ENCODE assay signal across 9 mouse cellular contexts in genomic region chr2:54085430-54086087, GRCm38 (mm10). TPM values are rescaled to one million over a fixed set of nuclear protein-coding genes. Genes with fewer than 3 reads are reported as not detected.
DNase-seq lines count a peak whose midpoint lies in the region; ATAC-seq lines count a peak whose summit lies in the region.
"Had no signal": no experiment of that assay in that cellular context is flagged by ENCODE, and none has a peak within 500 bp of the region (broad histone marks: within the 10 kb centered on the region; RNA-seq: fewer than 3 reads in every experiment).

TSS of gene Rprm (minus strand) at chr2:54085552.

- H3K4me3 ChIP-seq in hindbrain, embryonic 12.5 days = peak within 1 kb of the TSS; percentile 55
- H3K4me3 ChIP-seq in lung, embryonic 16.5 days (ENCODE audit: low read length) = peak within 1 kb of the TSS; percentile 50

- peak within 1 kb of the TSS; percentile 84 for H3K4me2 ChIP-seq in hindbrain, embryonic 12.5 days (replicated peaks)
- peak within 1 kb of the TSS; percentile 81 for H3K4me2 ChIP-seq in lung, embryonic 16.5 days (ENCODE audit: low read depth, low read length)

- H3K27ac ChIP-seq in hindbrain, embryonic 12.5 days = peak within 1 kb of the TSS; percentile 88
- H3K27ac ChIP-seq in lung, embryonic 16.5 days (ENCODE audit: low read length) = peak within 1 kb of the TSS; percentile 75

- H3K9ac ChIP-seq in hindbrain, embryonic 12.5 days = peak within 1 kb of the TSS; percentile 59
- peak within 1 kb of the TSS; percentile 65 for H3K9ac ChIP-seq in lung, embryonic 16.5 days (ENCODE audit: low read length)

- ATAC-seq in hindbrain, embryonic 12.5 days (ENCODE audit: low FRiP score) = peak; percentile 90
- ATAC-seq in lung, embryonic 16.5 days (ENCODE audit: low read depth) = peak; percentile 97

- H3K9me3 ChIP-seq in hindbrain, embryonic 12.5 days (replicated peaks) = no peaks in the 10 kb centered on the region
- no peaks in the 10 kb centered on the region for H3K9me3 ChIP-seq in lung, embryonic 16.5 days (ENCODE audit: control insufficient read depth, low read length)

- no peaks in the 10 kb centered on the region; the same call in 1 of the 2 replicates for H3K27me3 ChIP-seq in hindbrain, embryonic 12.5 days
- peaks cover 18% of the 10 kb centered on the region for H3K27me3 ChIP-seq in lung, embryonic 16.5 days (ENCODE audit: control insufficient read depth, insufficient read depth, low read depth, low read length)
- H3K27me3 ChIP-seq: CH12.LX had no signal

- WGBS in hindbrain, embryonic 12.5 days = 3% methylated on average over 27 of the region's 27 CpGs
- WGBS in lung, embryonic 16.5 days = 4% methylated on average over 27 of the region's 27 CpGs

- peak; percentile 49 for DNase-seq in NIH3T3 (ENCODE audit: low read depth)
- peak; percentile 98 to 99 for DNase-seq in cerebellum, postnatal 10 days
- peak; percentile 89 to 91 for DNase-seq in frontal cortex, postnatal 25 days (ENCODE audit: low spot score in 2 of 2)
- DNase-seq in layer of hippocampus, postnatal 10 days (ENCODE audit: low spot score in 2 of 2) = peak; percentile 97 to 98
- DNase-seq in retina, adult 2 months (ENCODE audit: low read depth, low spot score) = peak; percentile 44
- DNase-seq in thymus, postnatal 25 days = peak; percentile 45

- H3K36me3 ChIP-seq in hindbrain, embryonic 12.5 days = no peaks in the 10 kb centered on the region
- no peaks in the 10 kb centered on the region for H3K36me3 ChIP-seq in lung, embryonic 16.5 days (ENCODE audit: control insufficient read depth, insufficient read depth, low read length)

- H3K4me1 ChIP-seq in hindbrain, embryonic 12.5 days = peaks cover 7% of the 10 kb centered on the region
- H3K4me1 ChIP-seq in lung, embryonic 16.5 days (replicated peaks; ENCODE audit: control insufficient read depth, insufficient read depth, low read length) = peaks cover 3% of the 10 kb centered on the region; the same call in 1 of the 2 replicates

RNA-seq across cellular contexts. Expression of gene Rprm, which starts in this region (rescaled TPM):
- 91.2 and 100 TPM in 2 replicates for polyA plus RNA-seq in hindbrain, embryonic 12.5 days (2016; fragmentation: Nextera tagmentation; extraction: Ambion mirVana)
- 10 to 100 TPM; 44.4 to 47.8 TPM for total RNA-seq in layer of hippocampus, postnatal 10 days (2021)
- 9.8 and 10.8 TPM in 2 replicates for polyA plus RNA-seq in lung, embryonic 16.5 days (2015; fragmentation: Nextera tagmentation; extraction: Ambion mirVana)
- total RNA-seq: CH12.LX had no signal

Comparison
In these comparisons a context has a peak if more than half of its experiments do, and no peak if none do; other contexts are left out.
1. Peak in every context shown above with its lines: DNase-seq, ATAC-seq, H3K4me3 ChIP-seq and H3K27ac ChIP-seq.
2. DNase-seq: peak in every context shown above with its lines; median percentile 98 in cerebellum, postnatal 10 days; 98 in layer of hippocampus, postnatal 10 days; 90 in frontal cortex, postnatal 25 days; 49 in NIH3T3; 45 in thymus, postnatal 25 days; 44 in retina, adult 2 months.